Mouse (Mus musculus): ENCODE measurements at regions not wholly inside any gene's neighbourhood (a gene's known extent, or its start where the extent isn't known, plus 50 kb on each side); places are given as distances from the start of the nearest gene placed in this dataset.

DNA sequence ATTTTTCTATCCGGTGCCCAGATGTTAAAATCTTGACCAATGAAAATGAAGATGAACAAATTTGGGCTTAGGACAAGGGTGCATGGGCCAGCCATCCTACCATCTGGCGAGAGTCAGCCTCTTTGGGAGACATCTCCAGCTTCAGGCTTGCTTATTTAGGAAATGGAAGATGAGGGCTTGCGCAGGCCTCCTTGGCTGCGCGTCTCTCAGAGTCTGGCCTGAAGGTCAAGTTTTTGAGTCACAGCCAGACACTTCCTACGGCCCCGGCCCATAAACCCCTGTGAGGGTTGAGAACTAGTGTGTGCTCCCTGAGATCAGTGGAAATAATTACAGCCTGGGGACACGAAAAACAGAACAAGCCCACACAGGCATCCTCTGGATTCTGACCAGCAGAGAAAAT, 300.7 kb upstream of the Arglu1 start:
- Histone ChIP-seq H3K9me3 (replicated peaks; ENCODE audit: low read length) (no peaks in the 10 kb centered on the region), H3K4me3 (replicated peaks; ENCODE audit: low read depth, low read length) (no peak overlapping the region), H3K27me3 (ENCODE audit: insufficient read depth, low read length) (no peaks in the 10 kb centered on the region), H3K9ac (ENCODE audit: low read depth, low read length) (no peak overlapping the region), H3K4me2 (ENCODE audit: low read length) (no peak overlapping the region), H3K4me1 (replicated peaks; ENCODE audit: insufficient read depth, low read length) (peaks cover 29% of the 10 kb centered on the region), H3K27ac (peak overlapping the region; percentile 44; the same call in 1 of the 2 replicates), H3K36me3 (ENCODE audit: insufficient read depth, low read length) (no peaks in the 10 kb centered on the region)
- DNase-seq (ENCODE audit: low spot score) (peak; percentile 53), ATAC-seq (replicated peaks; ENCODE audit: low FRiP score, low read depth) (no peak)
- TF ChIP-seq CTCF (IDR thresholded peaks at IDR 0.05; ENCODE audit: low read depth): 0 out of 2 replicates have a peak, but pooled peaks have one; percentile 2
- 39% methylated on average over 8 of the region's 8 CpGs for WGBS

DNA sequence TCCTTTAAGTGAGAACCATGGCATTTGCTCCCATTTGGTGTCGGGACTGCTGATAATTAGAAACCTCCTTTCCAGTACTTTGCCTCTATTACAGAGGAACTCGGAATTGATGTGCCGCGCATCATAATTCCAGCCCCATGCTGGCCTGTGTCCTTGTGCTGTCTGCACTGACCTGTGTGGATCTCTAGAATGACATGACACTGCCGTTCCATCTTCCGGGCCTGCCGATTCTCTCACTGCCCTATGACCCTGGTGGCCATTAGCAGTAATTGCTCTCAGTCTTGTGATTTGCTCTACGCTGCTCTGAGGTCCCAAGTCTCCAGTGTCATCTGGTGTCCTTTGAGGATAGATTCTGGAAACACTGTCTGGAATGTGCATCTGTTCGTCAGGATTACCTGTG, 295.7 kb upstream of the Arglu1 start:
- ATAC-seq (replicated peaks; ENCODE audit: low FRiP score, low read depth) (0 out of 2 replicates have a peak, but pooled peaks have one; percentile 26), DNase-seq (ENCODE audit: low spot score) (peak; percentile 21)
- peak; percentile 46; the same call in 1 of the 2 replicates for TF ChIP-seq CTCF (IDR thresholded peaks at IDR 0.05; ENCODE audit: low read depth)
- no peak overlapping the region for H3K27ac ChIP-seq
- H3K36me3 ChIP-seq (ENCODE audit: insufficient read depth, low read length): no peaks in the 10 kb centered on the region
- H3K4me2 ChIP-seq (ENCODE audit: low read length): no peak overlapping the region
- no peaks in the 10 kb centered on the region for H3K27me3 ChIP-seq (ENCODE audit: insufficient read depth, low read length)
- no peak overlapping the region for H3K9ac ChIP-seq (ENCODE audit: low read depth, low read length)
- H3K4me1 ChIP-seq (replicated peaks; ENCODE audit: insufficient read depth, low read length): peaks cover 7% of the 10 kb centered on the region
- H3K4me3 ChIP-seq (replicated peaks; ENCODE audit: low read depth, low read length): no peak overlapping the region
- WGBS: 54% methylated on average over 9 of the region's 9 CpGs
- no peaks in the 10 kb centered on the region for H3K9me3 ChIP-seq (replicated peaks; ENCODE audit: low read length)

DNA sequence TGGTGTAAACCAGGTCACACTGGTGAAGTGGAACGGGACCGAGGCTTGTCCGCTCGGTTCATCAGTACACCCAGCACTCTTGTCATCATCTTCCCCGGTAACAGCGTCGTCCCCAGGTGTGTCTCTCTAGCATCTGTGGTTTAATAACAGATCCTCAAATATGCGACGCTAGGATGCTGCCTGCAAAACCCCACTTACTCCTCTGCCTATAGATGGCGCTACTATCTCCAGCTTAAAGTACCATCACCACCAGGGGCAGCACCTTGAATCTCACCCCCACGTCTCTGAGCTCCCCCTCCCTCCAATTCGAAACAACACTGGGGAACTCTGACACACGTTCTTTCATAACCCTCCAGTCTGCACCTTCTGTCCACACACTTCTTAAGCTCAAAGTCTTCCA, 295.1 kb upstream of the Arglu1 start:
- peak; percentile 45; the same call in 1 of the 2 replicates for TF ChIP-seq CTCF (IDR thresholded peaks at IDR 0.05; ENCODE audit: low read depth)
- DNase-seq (ENCODE audit: low spot score): no peak
- 86% methylated on average over 13 of the region's 13 CpGs for WGBS
- Histone ChIP-seq H3K9me3 (replicated peaks; ENCODE audit: low read length) (no peaks in the 10 kb centered on the region), H3K4me1 (replicated peaks; ENCODE audit: insufficient read depth, low read length) (peaks cover under 1% of the 10 kb centered on the region), H3K27me3 (ENCODE audit: insufficient read depth, low read length) (no peaks in the 10 kb centered on the region), H3K4me2 (ENCODE audit: low read length) (no peak overlapping the region), H3K4me3 (replicated peaks; ENCODE audit: low read depth, low read length) (no peak overlapping the region), H3K36me3 (ENCODE audit: insufficient read depth, low read length) (no peaks in the 10 kb centered on the region), H3K27ac (no peak overlapping the region), H3K9ac (ENCODE audit: low read depth, low read length) (no peak overlapping the region)
- ATAC-seq (replicated peaks; ENCODE audit: low FRiP score, low read depth): no peak

DNA sequence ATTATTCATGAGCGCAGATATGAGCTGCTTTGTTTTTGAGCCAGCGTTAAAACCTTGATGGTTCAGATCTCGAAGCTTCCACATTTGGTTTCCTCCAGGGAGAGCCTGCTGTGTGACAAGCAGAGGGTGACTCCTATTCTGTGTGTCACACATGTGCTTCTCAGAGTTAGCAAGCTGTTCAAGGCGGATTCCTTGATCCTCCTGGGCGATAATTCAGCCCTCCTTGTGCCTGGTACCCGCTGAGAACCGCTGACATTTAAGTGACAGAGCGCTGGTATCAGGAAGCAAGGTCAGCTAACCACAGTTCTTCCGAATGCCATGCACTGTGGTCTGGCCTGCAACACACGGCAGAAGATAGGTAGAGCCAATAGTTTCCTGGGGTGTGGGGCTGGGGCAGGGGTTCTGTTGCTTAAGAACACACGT, 294.5 kb upstream of the Arglu1 start:
- Histone ChIP-seq H3K4me3 (replicated peaks; ENCODE audit: low read depth, low read length) (no peak overlapping the region), H3K9ac (ENCODE audit: low read depth, low read length) (no peak overlapping the region), H3K4me2 (ENCODE audit: low read length) (no peak overlapping the region), H3K27me3 (ENCODE audit: insufficient read depth, low read length) (no peaks in the 10 kb centered on the region), H3K9me3 (replicated peaks; ENCODE audit: low read length) (no peaks in the 10 kb centered on the region), H3K4me1 (replicated peaks; ENCODE audit: insufficient read depth, low read length) (no peaks in the 10 kb centered on the region), H3K36me3 (ENCODE audit: insufficient read depth, low read length) (no peaks in the 10 kb centered on the region), H3K27ac (no peak overlapping the region)
- DNase-seq (ENCODE audit: low spot score): no peak
- no peak for ATAC-seq (replicated peaks; ENCODE audit: low FRiP score, low read depth)
- WGBS: 49% methylated on average over 11 of the region's 11 CpGs
- no peak for TF ChIP-seq CTCF (IDR thresholded peaks at IDR 0.05; ENCODE audit: low read depth)

DNA sequence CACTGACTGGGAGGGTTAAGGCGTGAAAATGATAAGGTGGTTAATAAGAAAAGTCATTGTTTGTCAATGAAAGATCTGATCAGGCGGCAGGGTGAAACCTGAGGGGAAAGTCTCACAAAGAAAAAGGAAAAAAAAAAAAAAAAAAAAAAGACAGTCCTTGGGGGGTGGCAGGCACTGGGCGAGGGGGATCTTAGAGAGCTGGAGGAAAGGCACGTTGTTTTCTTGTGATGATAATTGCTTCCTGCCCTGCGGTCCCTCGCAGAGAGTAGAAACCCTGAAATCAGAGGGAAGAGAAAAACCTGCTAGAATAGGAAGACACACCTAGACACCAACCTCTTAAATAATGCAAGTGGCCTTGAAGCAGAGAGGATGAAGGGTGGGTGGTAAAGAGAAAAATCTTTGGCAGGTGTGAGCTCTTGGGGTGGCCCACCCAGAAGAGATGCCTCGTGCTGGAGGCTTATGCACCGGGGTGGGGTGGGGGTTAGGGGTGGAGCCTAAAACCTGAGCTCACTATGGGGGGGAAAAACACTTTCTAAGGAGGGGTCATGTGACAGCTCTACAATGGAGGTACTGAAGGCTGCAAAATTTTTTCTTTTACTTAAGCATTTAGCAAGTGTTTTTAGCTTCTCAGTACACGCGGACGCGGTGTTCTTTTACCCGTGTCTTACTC, 294.0 kb upstream of the Arglu1 start:
- ATAC-seq (replicated peaks; ENCODE audit: low FRiP score, low read depth): no peak
- H3K4me3 ChIP-seq (replicated peaks; ENCODE audit: low read depth, low read length): no peak overlapping the region
- no peak overlapping the region for H3K4me2 ChIP-seq (ENCODE audit: low read length)
- no peak for DNase-seq (ENCODE audit: low spot score)
- no peaks in the 10 kb centered on the region for H3K27me3 ChIP-seq (ENCODE audit: insufficient read depth, low read length)
- H3K9ac ChIP-seq (ENCODE audit: low read depth, low read length): no peak overlapping the region
- H3K9me3 ChIP-seq (replicated peaks; ENCODE audit: low read length): no peaks in the 10 kb centered on the region
- H3K4me1 ChIP-seq (replicated peaks; ENCODE audit: insufficient read depth, low read length): no peaks in the 10 kb centered on the region
- no peak for TF ChIP-seq CTCF (IDR thresholded peaks at IDR 0.05; ENCODE audit: low read depth)
- H3K27ac ChIP-seq: no peak overlapping the region
- WGBS: 42% methylated on average over 13 of the region's 13 CpGs
- no peaks in the 10 kb centered on the region for H3K36me3 ChIP-seq (ENCODE audit: insufficient read depth, low read length)

DNA sequence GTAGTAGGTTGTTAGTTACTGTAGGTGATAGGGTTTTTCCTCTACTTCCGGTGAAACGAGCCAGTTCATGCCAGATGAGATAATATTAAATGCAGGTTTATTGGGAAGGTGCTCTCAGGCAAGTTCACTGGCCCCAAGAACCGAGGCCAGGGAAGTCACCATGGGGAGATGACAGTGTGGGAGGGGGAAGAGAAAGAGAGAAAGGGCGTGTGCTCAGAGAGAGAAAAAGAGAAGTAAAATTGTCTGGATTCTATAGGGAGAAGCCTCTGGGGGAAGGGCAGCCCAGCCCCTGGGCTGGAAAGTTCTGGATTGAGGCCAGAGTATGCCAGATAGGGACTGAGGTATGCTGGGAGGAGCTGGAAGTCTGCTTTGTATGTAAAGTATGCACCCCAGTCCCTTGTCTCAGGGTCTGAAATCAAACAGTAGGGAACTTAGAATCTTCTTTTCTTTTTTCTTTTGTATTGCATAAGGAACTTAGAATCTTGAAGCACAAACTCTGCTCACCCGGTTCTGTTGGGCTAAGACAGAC, 292.9 kb upstream of the Arglu1 start:
- no peak for ATAC-seq (replicated peaks; ENCODE audit: low FRiP score, low read depth)
- no peak overlapping the region for H3K9ac ChIP-seq (ENCODE audit: low read depth, low read length)

More for the DNA sequence above, 292.9 kb upstream of the Arglu1 start:
- no peaks in the 10 kb centered on the region for H3K27me3 ChIP-seq (ENCODE audit: insufficient read depth, low read length)
- H3K4me2 ChIP-seq (ENCODE audit: low read length): no peak overlapping the region
- no peaks in the 10 kb centered on the region for H3K36me3 ChIP-seq (ENCODE audit: insufficient read depth, low read length)
- H3K27ac ChIP-seq: no peak overlapping the region
- DNase-seq (ENCODE audit: low spot score): no peak
- H3K9me3 ChIP-seq (replicated peaks; ENCODE audit: low read length): no peaks in the 10 kb centered on the region
- WGBS: 52% methylated on average over 5 of the region's 5 CpGs
- TF ChIP-seq CTCF (IDR thresholded peaks at IDR 0.05; ENCODE audit: low read depth): no peak
- no peak overlapping the region for H3K4me3 ChIP-seq (replicated peaks; ENCODE audit: low read depth, low read length)
- H3K4me1 ChIP-seq (replicated peaks; ENCODE audit: insufficient read depth, low read length): no peaks in the 10 kb centered on the region

Data from kidney, postnatal 0 days (tissue).